12 mouse cellular contexts compared by ENCODE assay signal in the genomic region with DNA sequence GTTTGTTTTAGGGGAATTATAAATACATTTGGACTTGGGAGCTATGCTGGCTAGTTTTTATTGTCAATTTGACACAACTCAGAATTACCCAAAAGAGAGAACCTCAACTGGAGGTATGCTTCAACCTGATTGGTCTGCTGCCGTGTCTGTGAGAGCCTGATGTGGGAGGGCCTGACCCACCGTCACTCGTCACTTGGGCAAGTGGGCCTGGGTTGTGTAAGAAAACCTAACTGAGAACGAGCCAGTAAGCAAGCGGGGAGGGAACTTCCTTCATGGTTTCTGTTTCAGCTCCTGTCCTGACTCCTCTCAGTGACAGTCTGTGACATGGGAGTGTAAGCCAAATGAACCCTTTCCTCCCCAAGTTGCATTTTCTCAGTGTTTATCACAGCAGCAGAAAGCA. TPM values are rescaled to one million over a fixed set of nuclear protein-coding genes. Genes with fewer than 3 reads are reported as not detected.
DNase-seq lines count a peak whose midpoint lies in the region; ATAC-seq lines count a peak whose summit lies in the region.
"Had no signal": no experiment of that assay in that cellular context is flagged by ENCODE, and none has a peak within 500 bp of the region (broad histone marks: within the 10 kb centered on the region; RNA-seq: fewer than 3 reads in every experiment).

No protein-coding gene starts in this region.

- intact Hi-C loops in left cerebral cortex, postnatal 36 days (cut with DNase I): no loop called here

- peak; percentile 23 to 29 for DNase-seq in spleen, postnatal 36 days (ENCODE audit: low spot score in 2 of 2)
- no peak for DNase-seq in spleen, adult 18-20 months
- peak; percentile 43 for DNase-seq in lung, postnatal 10 days
- DNase-seq in thymus, postnatal 25 days: peak; percentile 30
- DNase-seq in adrenal gland, postnatal 36 days: no peak
- DNase-seq in left cerebral cortex, postnatal 36 days (ENCODE audit: low spot score in 2 of 2): no peak
- no peak for DNase-seq in layer of hippocampus, adult 9-10 months (ENCODE audit: low spot score)
- DNase-seq: cerebellum, postnatal 25 days; gastrocnemius, postnatal 10 days; heart, postnatal 10 days; kidney, postnatal 25 days had no signal

- peak; percentile 97 to 100 for ATAC-seq in hematopoietic stem cell, adult 5-6 weeks (replicated peaks in 1 of 2; ENCODE audit: insufficient read depth in 1 of 2, low FRiP score in 2 of 2, low TSS enrichment in 1 of 2, low read depth in 1 of 2, poor library complexity in 2 of 2, severe bottlenecking in 2 of 2)

RNA-seq across cellular contexts. Expression of gene Atp10a, which starts 30.6 kb away (rescaled TPM):
- total RNA-seq in hematopoietic stem cell, adult 5-6 weeks (2017): 26.1 and 31.3 TPM in 2 replicates
- total RNA-seq in adrenal gland, postnatal 36 days (2021): 100 to 1,000 TPM in 1 of 2 experiments, 10 to 100 TPM in 1; 67.3 to 108 TPM
- 10 to 100 TPM in 1 of 2 experiments, 1 to 10 TPM in 1; 8.2 to 12.3 TPM for total RNA-seq in left cerebral cortex, postnatal 36 days (2021)

Comparison
In these comparisons a context has a peak if more than half of its experiments do, and no peak if none do; other contexts are left out.
1. DNase-seq: peak in spleen, postnatal 36 days (2 of 2), lung, postnatal 10 days (single experiment) and thymus, postnatal 25 days (single experiment); none in spleen, adult 18-20 months (0 of 2), adrenal gland, postnatal 36 days (0 of 2), left cerebral cortex, postnatal 36 days (0 of 2) and layer of hippocampus, adult 9-10 months (single experiment).